Mouse (Mus musculus) liver, postnatal 0 days (tissue): ENCODE results near the gene Dnm1.
A peak's percentile ranks its signal among the peaks of the same experiment; 100 is the strongest.

Source experiments
- CTCF ChIP-seq: sonication (generic); IDR thresholded peaks from 2 replicates; pipeline ENCODE4 v1.5.1; 2016; ENCODE audit warnings: antibody characterized with exemption, low read depth
- EP300 ChIP-seq: IDR thresholded peaks from 2 replicates; pipeline ENCODE4 v1.6.1; 2016; ENCODE audit warnings: antibody characterized with exemption, low read depth, mild to moderate bottlenecking

- TF ChIP-seq CTCF = peak; percentile 66
- no peak for TF ChIP-seq EP300
Measured at GRCm38 (mm10) chr2:32394973-32395372, 41.8 kb upstream of the Dnm1 start.
